Mouse (Mus musculus): ENCODE results near the gene Asic5. TPM values are rescaled to one million over a fixed set of nuclear protein-coding genes. Genes with fewer than 3 reads are reported as not detected.

The Asic5 gene
- polyA plus RNA-seq, 1 experiment from 2014 or later: 0.70 TPM

DNA sequence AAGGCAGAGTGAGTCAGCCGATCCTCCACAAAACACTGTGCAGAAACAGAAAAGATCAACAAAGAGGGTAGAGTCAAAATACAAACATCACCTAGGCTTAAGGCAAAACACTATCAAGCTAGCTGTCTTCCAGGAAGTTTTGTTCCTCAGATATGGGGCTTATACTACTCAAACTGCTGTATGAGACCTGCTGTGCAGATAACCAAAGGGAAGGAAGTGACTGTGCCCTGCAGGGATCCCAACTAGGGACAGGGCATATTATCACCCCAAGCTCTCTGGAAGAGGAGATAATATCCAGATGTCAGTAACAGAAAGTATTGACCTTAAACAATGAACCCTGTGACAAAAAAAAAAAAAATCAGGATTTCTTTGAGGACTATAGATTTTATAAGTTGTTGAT, 33.0 kb upstream of the Asic5 start:
- Histone ChIP-seq H3K9ac (ENCODE audit: low read length) (no peak overlapping the region), H3K27me3 (ENCODE audit: control insufficient read depth, insufficient read depth, low read length) (no peaks in the 10 kb centered on the region), H3K9me3 (ENCODE audit: control insufficient read depth, low read length) (no peaks in the 10 kb centered on the region), H3K27ac (replicated peaks) (no peak overlapping the region), H3K36me3 (ENCODE audit: control insufficient read depth, insufficient read depth, low read length) (no peaks in the 10 kb centered on the region), H3K4me2 (replicated peaks; ENCODE audit: low read depth) (no peak overlapping the region), H3K4me1 (replicated peaks; ENCODE audit: control insufficient read depth, insufficient read depth) (no peaks in the 10 kb centered on the region), H3K4me3 (ENCODE audit: low read depth, low read length) (no peak overlapping the region)
- ATAC-seq (ENCODE audit: low FRiP score, low TSS enrichment): no peak
- WGBS: 71% methylated on average over 1 of the region's 1 CpGs
- DNase-seq (ENCODE audit: low spot score): no peak
- TF ChIP-seq CTCF (IDR thresholded peaks at IDR 0.05; ENCODE audit: low read depth) (no peak), EP300 (optimal IDR thresholded peaks at IDR 0.05) (no peak)

DNA sequence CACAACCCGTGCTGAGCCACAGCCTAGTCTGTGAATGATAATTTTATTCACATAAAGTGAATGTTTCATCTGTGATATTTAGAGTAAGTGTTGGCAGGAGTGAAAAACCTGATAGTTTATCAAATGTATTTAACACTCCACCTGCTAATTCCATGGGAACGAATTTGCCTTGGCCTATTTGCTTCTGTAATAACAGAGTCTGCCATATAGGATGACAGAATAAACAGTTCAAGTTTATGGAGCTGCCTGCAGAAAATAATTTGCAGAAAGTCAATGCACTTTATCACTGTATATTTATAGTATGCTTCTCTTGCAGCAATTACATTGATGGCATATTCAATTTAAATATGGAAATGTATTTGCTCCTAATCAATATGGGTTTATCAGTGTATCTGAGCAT, 30.3 kb upstream of the Asic5 start:
- Histone ChIP-seq H3K4me2 (replicated peaks; ENCODE audit: low read depth) (no peak overlapping the region), H3K9me3 (ENCODE audit: control insufficient read depth, low read length) (no peaks in the 10 kb centered on the region), H3K36me3 (ENCODE audit: control insufficient read depth, insufficient read depth, low read length) (no peaks in the 10 kb centered on the region), H3K27ac (replicated peaks) (no peak overlapping the region), H3K4me1 (replicated peaks; ENCODE audit: control insufficient read depth, insufficient read depth) (no peaks in the 10 kb centered on the region), H3K4me3 (ENCODE audit: low read depth, low read length) (no peak overlapping the region), H3K9ac (ENCODE audit: low read length) (no peak overlapping the region), H3K27me3 (ENCODE audit: control insufficient read depth, insufficient read depth, low read length) (no peaks in the 10 kb centered on the region)
- ATAC-seq (ENCODE audit: low FRiP score, low TSS enrichment): no peak
- TF ChIP-seq CTCF (IDR thresholded peaks at IDR 0.05; ENCODE audit: low read depth) (no peak), EP300 (optimal IDR thresholded peaks at IDR 0.05) (no peak)
- DNase-seq (ENCODE audit: low spot score): no peak
- WGBS: 65% methylated on average over 2 of the region's 2 CpGs

DNA sequence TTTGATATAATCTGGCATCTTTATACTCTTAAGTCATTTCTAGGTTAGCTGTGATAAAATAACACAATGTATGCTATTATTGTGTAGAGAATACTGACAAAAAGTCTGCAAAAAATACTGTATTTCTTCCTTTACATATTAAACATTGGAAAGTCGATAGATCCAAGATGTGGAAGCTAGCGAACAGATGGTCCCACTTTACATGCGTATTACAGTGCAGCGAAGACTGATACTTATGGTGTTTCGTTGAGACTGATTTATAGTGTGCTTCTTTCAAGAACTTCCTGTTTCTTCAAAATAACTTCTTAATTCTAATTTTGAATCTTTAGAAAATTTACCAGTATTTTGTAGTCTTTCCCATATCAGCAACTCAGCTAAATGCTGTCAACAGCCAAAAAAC, 24.6 kb upstream of the Asic5 start:
- TF ChIP-seq CTCF (IDR thresholded peaks at IDR 0.05; ENCODE audit: low read depth) (no peak), EP300 (optimal IDR thresholded peaks at IDR 0.05) (no peak)
- no peak for DNase-seq (ENCODE audit: low spot score)
- H3K27me3 ChIP-seq (ENCODE audit: control insufficient read depth, insufficient read depth, low read length): no peaks in the 10 kb centered on the region
- no peak overlapping the region for H3K9ac ChIP-seq (ENCODE audit: low read length)
- ATAC-seq (ENCODE audit: low FRiP score, low TSS enrichment): no peak
- no peaks in the 10 kb centered on the region for H3K9me3 ChIP-seq (ENCODE audit: control insufficient read depth, low read length)
- H3K4me3 ChIP-seq (ENCODE audit: low read depth, low read length): no peak overlapping the region
- no peaks in the 10 kb centered on the region for H3K4me1 ChIP-seq (replicated peaks; ENCODE audit: control insufficient read depth, insufficient read depth)
- H3K4me2 ChIP-seq (replicated peaks; ENCODE audit: low read depth): no peak overlapping the region
- H3K36me3 ChIP-seq (ENCODE audit: control insufficient read depth, insufficient read depth, low read length): no peaks in the 10 kb centered on the region
- 91% methylated on average over 5 of the region's 5 CpGs for WGBS
- no peak overlapping the region for H3K27ac ChIP-seq (replicated peaks)

GRCm38 (mm10) chr3:81961336-81961735, 20.8 kb upstream of the Asic5 start:
- Histone ChIP-seq H3K9me3 (ENCODE audit: control insufficient read depth, low read length) (no peaks in the 10 kb centered on the region), H3K36me3 (ENCODE audit: control insufficient read depth, insufficient read depth, low read length) (no peaks in the 10 kb centered on the region), H3K4me1 (replicated peaks; ENCODE audit: control insufficient read depth, insufficient read depth) (no peaks in the 10 kb centered on the region), H3K27me3 (ENCODE audit: control insufficient read depth, insufficient read depth, low read length) (no peaks in the 10 kb centered on the region), H3K27ac (replicated peaks) (no peak overlapping the region), H3K4me3 (ENCODE audit: low read depth, low read length) (no peak overlapping the region), H3K9ac (ENCODE audit: low read length) (no peak overlapping the region), H3K4me2 (replicated peaks; ENCODE audit: low read depth) (no peak overlapping the region)
- 81% methylated on average over 5 of the region's 5 CpGs for WGBS
- ATAC-seq (ENCODE audit: low FRiP score, low TSS enrichment) (no peak), DNase-seq (ENCODE audit: low spot score) (no peak)
- TF ChIP-seq EP300 (optimal IDR thresholded peaks at IDR 0.05): no peak
- TF ChIP-seq CTCF (IDR thresholded peaks at IDR 0.05; ENCODE audit: low read depth): no peak

DNA sequence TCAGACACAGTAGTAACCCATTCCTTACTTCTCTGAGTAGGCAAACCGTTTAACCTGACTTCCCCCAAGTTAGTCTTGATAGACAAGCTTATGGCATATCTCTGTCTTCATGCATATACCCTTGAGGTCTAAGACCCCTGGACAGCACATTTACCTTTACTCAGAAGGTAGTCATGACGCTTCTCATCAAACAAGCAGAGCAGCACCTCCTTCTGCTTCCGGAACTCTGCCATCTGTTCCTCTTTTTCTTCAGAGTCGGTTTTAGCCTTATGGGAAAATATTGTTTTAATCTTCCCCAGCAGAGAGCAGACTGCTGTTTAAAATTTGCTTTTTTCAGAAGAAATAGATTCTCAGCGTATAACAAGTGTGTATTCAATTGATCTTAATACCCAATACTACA, 18.3 kb upstream of the Asic5 start:
- no peak for TF ChIP-seq EP300 (optimal IDR thresholded peaks at IDR 0.05)
- no peak for TF ChIP-seq CTCF (IDR thresholded peaks at IDR 0.05; ENCODE audit: low read depth)
- ATAC-seq (ENCODE audit: low FRiP score, low TSS enrichment): no peak
- H3K4me2 ChIP-seq (replicated peaks; ENCODE audit: low read depth): no peak overlapping the region
- H3K27ac ChIP-seq (replicated peaks): no peak overlapping the region
- WGBS: 77% methylated on average over 5 of the region's 5 CpGs
- H3K9ac ChIP-seq (ENCODE audit: low read length): no peak overlapping the region
- no peaks in the 10 kb centered on the region for H3K4me1 ChIP-seq (replicated peaks; ENCODE audit: control insufficient read depth, insufficient read depth)
- no peak overlapping the region for H3K4me3 ChIP-seq (ENCODE audit: low read depth, low read length)
- DNase-seq (ENCODE audit: low spot score): no peak
- H3K36me3 ChIP-seq (ENCODE audit: control insufficient read depth, insufficient read depth, low read length): no peaks in the 10 kb centered on the region
- no peaks in the 10 kb centered on the region for H3K27me3 ChIP-seq (ENCODE audit: control insufficient read depth, insufficient read depth, low read length)
- H3K9me3 ChIP-seq (ENCODE audit: control insufficient read depth, low read length): no peaks in the 10 kb centered on the region

DNA sequence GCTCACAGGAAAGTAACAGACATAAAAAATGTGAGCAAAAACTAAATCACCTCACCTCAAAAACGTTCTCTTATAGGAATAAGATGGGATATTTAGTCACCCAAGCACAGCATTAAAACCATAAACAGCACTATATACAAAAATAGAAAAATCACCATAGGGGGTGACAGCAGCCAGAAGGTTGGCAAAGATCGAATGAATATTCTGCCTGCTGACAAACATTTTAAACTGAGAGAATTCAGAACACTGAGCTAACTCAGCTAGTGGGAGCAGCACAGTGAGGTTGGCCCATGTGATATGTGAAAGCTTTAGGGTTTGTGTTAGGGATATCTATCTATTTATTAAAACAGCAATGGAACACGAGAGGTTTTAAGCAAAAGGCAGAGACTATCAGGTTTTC, 17.5 kb upstream of the Asic5 start:
- no peak for TF ChIP-seq CTCF (IDR thresholded peaks at IDR 0.05; ENCODE audit: low read depth)
- no peak for TF ChIP-seq EP300 (optimal IDR thresholded peaks at IDR 0.05)
- H3K4me2 ChIP-seq (replicated peaks; ENCODE audit: low read depth): no peak overlapping the region
- no peaks in the 10 kb centered on the region for H3K27me3 ChIP-seq (ENCODE audit: control insufficient read depth, insufficient read depth, low read length)
- ATAC-seq (ENCODE audit: low FRiP score, low TSS enrichment) (no peak), DNase-seq (ENCODE audit: low spot score) (no peak)
- no peaks in the 10 kb centered on the region for H3K36me3 ChIP-seq (ENCODE audit: control insufficient read depth, insufficient read depth, low read length)
- no peak overlapping the region for H3K9ac ChIP-seq (ENCODE audit: low read length)
- no peak overlapping the region for H3K27ac ChIP-seq (replicated peaks)
- H3K4me1 ChIP-seq (replicated peaks; ENCODE audit: control insufficient read depth, insufficient read depth): no peaks in the 10 kb centered on the region
- H3K9me3 ChIP-seq (ENCODE audit: control insufficient read depth, low read length): no peaks in the 10 kb centered on the region
- 60% methylated on average over 3 of the region's 3 CpGs for WGBS
- H3K4me3 ChIP-seq (ENCODE audit: low read depth, low read length): no peak overlapping the region

All from stomach, postnatal 0 days (tissue).